Mouse (Mus musculus): ENCODE measurements around the gene Gm2a.
"Not testable (repeated sequence)": the region's sequence is repeated elsewhere in the genome, so short reads cannot be mapped to it uniquely, and the experiment has no call there.

The Gm2a gene

DNA sequence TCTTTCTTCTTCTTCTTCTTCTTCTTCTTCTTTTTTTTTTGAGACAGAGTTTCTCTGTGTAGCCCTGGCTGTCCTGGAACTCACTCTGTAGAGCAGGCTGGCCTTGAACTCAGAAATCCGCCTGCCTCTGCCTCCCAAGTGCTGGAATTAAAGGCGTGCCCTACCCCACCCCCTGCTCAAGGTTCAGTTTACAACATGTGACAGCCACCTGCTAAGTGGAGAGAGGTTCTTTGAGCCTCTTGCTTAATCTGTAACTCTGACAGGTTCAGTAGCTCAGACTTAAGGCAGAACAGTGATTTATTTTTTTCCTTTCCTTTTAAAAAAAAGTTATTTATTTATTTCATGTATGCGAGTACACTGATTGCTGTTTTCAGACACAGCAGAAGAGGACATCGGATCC is 1.6 kb upstream of the Gm2a start:
- DNase-seq (ENCODE audit: extremely low read depth, insufficient read length, low spot score): not testable (repeated sequence)

DNA sequence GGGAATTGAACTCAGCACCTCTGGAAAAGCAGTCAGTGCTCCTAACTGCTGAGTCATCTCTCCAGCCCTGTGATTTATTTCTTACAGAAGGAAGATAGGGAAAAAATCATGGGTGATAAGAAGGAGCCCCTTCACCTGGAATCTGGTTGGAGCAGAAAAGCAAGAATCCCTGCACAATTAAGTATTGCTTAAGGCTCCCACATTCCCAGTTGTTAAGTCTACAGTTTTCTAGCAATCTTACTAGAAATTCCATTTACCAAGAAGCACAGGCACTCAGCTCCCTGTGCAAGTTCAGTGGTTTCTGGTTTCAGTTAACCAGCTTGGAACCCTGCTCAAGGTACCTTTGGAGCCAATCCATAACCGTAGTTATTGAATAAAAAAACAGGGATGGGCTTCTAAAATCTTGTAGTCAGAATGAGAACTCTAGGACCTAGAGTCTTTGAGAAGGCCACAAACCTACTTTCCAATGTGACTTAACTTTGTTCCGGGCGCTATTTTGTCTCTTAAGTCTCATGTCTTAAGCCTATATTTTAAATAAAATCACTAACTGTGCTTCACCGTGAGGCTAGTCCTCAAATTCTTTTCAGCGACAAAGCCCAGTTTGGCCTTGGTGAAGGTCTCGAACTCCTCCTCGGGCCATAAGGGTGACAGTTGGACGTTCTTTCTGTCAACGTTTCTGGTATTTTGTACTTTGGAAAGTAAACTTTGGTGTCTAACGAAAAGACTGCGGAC is 1.0 kb upstream of the Gm2a start:
- DNase-seq (ENCODE audit: extremely low read depth, insufficient read length, low spot score): no peak

DNA sequence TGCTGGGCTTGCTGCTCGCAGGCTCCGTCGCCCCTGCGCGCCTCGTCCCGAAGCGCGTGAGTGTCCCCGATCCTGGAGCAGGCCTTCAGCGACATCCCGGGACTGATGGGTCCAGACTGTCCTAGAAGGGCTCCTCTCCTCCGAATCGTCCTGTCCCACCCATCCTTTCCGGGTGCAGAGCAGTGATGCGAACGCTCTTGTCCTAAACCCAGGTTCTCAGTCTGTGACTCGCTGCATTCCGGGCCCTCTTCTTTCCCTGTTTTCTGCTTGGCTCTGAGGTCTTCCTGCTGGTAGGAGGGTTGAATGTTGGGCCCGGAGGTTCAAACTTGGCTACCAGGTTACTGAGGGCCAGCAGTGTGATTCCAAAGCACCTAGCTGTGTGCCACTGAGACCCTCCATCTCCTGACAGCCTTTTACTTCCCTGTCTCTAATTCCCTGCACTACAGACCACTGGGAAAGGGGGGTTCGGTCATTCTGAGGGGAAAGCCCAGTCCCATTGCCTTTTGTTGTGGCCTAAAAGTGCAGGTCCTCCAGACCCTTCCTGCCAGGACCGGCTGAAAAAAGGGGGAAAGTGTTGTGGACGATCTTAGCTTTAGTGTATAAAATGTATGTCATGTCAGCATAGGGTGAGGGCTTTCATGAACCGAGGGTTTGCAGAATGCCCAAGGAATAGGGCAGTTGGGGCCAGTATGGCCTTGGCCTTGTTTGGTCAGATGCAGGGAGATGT is 437 bp downstream of the Gm2a start:
- no peak for DNase-seq (ENCODE audit: extremely low read depth, insufficient read length, low spot score)

DNA sequence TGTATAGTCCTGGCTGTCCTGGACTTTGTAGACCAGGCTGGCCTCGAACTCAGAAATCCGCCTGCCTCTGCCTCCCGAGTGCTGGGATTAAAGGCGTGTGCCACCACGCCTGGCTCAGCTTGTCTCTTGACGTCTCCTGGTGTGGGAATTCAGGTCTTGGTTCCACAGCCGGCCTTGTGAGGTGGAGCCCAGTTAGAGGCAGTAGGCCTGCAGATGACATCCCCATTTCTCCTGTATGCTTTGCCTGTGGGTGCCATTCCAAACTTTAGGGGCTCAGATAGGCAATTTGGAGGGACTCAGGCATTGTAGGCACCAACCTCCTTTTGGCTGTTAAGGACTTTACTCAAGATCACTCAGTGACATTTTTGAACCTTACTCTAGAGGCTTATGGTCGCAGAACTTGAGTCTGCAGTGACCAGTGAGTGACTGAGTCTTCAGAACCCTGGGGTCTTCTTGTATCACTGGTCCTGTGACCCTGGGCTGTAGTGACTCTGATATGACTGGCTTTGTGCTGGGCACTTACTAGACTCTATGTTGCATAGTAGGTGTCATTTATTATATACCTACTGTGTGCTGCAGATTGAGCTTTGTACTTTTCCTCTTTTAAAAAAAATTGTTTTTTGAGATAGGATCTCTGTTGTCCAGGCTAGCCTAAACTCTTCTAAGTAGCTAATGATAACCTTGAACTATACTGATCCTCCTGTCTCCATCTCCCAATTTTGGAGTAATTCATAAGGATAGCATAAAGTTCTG is 1.3 kb downstream of the Gm2a start:
- no peak for DNase-seq (ENCODE audit: extremely low read depth, insufficient read length, low spot score)

DNA sequence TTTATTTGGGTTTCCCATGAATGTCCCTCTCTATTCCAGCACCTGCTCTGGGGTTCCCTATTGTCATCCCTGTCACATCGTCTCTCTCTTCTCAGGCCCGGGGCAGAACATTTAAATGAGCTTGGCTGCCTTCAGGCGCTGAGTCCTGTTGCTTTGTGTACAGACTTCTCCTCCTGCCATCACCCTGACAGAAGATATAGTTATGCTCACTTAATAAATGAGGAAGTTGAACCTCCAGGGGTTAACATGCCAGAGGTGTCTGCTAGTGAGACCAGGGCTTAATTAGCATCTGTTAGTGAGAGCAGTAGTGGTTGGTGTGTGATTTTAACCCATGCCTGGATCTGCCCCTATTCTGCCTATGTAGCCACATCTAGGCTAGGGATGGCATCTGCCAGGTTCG is 2.0 kb downstream of the Gm2a start:
- DNase-seq (ENCODE audit: extremely low read depth, insufficient read length, low spot score): no peak

DNA sequence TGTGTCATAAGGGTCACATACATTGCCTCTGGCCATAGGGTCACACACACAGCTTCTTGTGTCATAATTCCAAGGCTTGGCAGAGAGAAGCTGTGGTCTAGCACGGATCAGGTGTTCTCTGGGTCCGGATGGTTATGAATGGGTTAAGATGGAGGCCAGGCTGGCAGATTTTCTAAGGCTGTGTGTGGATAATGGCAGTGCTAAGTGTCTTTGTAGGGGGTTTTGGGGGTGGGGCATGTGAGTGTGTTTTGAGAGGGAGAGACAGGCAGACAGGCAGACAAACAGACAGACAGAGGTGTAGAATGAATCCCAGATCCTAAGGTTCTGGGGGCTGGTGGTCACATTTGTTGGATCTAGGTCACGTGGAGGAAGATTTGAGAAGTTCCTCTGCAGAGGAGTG is 4.1 kb downstream of the Gm2a start:
- no peak for DNase-seq (ENCODE audit: extremely low read depth, insufficient read length, low spot score)

DNA sequence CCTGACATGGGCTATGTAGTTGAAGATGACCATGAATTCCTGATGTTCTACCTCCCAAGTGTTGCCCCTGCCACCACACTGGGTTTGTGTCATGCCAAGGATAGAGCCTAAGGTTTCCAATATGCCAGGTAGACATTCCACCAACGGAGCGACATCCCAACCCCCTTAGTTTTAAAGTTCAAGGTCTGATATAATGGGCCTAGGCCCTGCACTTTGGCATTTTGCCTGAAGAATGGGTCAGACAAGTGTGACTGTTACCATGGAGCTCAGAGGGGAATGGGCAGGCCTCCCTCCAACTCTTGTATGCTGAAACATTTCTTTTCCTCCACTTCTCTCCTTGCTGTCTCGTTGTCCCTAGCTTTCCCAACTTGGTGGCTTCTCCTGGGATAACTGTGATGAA is 5.3 kb downstream of the Gm2a start:
- no peak for DNase-seq (ENCODE audit: extremely low read depth, insufficient read length, low spot score)

DNA sequence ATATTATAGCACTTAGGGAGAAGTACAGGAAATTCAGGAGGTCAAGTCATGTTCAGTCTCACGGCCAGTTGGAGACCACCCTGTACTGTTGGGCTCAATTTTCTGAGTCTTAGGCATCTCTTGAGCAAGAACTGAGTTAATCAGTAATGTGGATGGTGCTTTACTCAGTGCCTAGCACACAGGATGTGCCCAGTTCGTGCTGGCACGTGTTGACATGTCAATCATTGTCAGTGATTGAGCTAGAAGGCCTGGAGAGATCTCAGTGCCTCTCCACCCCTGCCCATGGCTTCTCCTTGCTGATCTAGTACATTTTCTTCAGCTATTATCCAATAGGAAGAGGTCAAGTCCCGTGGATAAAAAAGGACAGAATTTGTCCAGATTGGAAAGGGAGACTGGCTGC is 7.5 kb downstream of the Gm2a start:
- DNase-seq (ENCODE audit: extremely low read depth, insufficient read length, low spot score): no peak

DNA sequence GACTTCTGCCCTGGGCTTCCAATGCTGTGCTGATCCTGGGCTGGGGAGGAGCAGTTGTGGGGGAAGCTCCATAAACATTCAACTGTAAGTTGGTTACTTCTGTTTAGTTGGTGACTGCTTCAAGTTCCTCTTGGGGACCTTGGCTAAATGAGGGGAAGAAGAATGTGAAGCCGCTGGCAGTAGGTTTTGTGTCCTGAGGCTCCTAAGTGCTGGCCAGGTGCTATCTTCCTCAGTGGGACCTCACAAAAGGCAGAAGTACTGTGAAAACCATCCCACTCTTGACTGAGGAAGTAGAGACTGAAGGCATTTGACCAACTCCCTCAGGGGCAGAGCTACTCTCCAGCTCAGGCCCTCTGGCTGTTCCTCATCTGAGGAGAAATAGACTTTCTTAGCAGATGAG is 8.7 kb downstream of the Gm2a start:
- DNase-seq (ENCODE audit: extremely low read depth, insufficient read length, low spot score): no peak

DNA sequence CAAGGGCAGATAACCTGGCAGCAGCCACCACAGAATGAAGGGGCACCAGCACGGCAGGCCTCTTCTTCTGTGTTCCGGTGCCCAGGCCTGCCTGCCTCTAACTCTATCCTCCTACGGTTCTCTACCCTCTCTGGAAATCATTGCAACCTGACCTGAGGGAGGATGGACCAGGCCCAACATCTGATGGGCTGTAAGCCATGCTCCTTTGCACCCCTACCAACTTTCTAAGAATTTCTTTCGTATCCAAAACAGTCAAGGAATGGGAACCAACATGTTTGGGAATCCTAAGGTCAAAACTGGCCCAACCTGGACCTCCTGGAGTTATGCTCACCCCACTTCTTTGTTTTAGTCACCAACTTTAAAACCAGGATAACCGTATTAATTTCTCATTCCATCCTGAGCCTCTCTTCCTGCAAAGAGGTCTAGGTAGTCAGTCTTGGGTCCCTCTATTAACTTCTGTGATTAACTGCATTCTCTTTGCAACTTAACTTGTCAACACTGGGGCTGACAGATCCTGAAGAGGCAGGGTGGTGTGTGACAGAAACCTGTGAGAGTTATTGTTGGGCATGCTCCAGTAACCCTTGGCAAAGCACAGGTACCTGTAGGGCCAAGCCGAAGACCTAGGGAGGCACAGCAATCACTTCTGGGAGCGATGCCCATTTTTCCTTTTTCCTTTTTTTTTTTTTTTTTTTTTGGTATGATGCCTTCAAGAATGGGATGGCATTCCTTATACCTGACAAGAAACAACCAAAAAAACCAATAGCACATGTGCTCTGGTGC is 11.8 kb downstream of the Gm2a start:
- DNase-seq (ENCODE audit: extremely low read depth, insufficient read length, low spot score): no peak

DNA sequence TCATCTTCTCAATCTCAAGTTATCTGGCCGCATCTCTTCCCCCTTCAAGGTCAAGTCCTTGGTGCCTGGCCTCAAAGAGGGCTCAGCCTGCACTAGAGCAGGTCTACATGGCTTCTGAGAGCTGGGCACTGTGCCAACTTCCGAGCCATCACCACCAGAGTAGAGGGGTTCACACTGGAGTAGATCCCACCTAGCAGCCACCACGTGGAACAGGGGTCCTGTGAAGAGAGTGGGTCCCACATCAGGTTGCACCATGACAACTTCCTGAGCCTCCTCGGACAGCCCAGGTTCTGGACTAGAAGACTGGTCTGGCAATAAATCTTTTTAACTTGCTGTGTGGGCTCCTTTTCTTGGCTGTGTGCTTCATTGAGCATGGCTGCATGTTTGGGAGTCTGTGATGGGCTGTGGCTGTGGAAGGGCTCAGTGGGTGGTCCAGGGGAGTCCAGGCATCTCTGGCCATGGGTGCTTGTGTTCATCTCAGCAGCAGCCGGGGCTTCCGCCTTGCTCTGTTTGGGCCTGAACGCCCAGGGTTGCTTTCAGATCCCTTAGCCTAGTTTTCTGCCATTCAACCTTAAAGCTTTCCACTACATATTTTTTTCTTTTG is 12.8 kb downstream of the Gm2a start:
- DNase-seq (ENCODE audit: extremely low read depth, insufficient read length, low spot score): no peak

DNA sequence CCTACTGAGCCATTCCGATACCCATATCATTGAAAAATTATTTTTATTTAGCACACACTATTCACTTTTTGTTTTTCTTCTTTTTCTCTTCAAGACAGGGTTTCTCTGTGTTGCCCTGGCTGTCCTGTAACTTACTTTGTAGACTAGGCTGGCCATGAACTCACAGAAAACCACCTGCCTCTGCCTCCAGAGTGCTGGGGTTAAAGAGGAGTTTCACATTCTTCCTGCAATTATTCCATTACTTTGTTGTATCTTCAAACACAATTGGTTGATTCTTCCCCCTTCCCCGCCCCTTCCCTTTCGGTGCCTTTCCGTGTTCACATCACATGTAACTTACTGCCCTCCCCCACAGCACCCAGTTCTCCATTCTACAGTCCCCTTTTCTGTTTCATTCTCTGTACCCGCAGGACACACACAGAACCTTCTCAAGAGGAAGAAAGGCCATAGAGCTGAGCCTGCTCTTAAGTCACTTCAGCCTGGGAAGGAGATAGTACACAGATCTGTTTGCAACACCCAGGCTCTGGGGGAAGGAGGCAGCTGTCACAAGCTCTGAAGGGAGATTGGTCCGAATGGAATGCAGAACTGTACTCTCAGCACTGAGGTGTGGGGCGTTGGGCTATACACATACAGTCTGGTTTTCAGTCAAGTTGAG is 15.4 kb downstream of the Gm2a start:
- DNase-seq (ENCODE audit: extremely low read depth, insufficient read length, low spot score): no peak

DNA sequence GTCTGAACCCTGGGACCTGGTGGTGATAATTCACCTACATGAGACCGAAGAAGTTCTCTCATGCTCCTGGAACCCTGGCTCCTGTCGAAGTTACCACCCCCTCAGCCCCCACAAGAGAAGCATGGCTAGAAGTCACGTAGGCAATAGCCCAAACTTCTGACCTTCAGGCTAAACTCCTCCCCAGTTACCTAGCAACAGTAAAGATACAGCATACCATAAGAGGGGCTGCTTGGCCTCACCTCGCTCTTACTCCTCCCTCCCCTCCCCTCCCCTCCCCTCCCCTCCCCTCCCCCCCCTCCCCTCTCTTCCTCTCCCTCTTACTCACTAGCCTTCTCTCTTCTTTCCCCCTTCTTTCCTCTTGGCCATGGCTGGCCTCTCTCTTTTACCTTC is 15.9 kb downstream of the Gm2a start:
- not testable (repeated sequence) for DNase-seq (ENCODE audit: extremely low read depth, insufficient read length, low spot score)

DNA sequence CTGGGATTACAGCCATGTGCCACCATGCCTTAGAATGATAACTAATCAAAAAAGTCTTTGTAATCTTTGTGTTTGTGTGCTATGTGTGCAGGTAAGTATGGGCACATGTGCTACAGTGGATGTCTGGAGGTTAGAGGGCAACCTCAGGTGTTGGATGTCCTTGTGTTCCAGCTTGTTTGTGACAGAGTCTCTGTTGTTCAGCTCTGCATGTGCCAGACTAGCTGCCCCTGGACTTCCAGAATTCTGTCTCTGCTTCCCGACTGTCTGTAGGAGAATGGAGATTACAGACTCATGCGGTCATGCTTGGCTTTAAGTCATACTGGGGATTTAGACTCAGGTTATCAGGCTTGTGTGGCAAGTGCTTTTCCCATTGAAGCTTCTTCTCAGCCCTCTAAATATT is 16.4 kb downstream of the Gm2a start:
- no peak for DNase-seq (ENCODE audit: extremely low read depth, insufficient read length, low spot score)

DNA sequence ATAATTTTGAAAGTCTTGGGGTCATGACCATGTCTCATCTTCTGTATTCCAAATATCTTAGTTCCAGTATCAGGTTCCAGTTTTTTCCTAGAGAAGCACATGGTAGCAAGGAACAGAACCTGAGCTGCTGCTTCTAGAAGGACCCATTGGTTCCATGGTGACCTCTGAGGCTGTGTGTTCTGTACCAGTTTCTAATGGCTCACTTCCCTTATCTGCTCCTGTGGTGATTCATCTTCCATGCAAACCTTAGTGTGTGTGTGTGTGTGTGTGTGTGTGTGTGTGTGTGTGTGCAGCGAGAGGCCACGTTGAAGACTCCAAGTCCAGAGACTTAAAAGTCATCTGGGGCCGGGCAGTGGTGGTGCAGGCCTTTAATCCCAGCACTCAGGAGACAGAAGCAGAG is 18.1 kb downstream of the Gm2a start:
- no peak for DNase-seq (ENCODE audit: extremely low read depth, insufficient read length, low spot score)

DNA sequence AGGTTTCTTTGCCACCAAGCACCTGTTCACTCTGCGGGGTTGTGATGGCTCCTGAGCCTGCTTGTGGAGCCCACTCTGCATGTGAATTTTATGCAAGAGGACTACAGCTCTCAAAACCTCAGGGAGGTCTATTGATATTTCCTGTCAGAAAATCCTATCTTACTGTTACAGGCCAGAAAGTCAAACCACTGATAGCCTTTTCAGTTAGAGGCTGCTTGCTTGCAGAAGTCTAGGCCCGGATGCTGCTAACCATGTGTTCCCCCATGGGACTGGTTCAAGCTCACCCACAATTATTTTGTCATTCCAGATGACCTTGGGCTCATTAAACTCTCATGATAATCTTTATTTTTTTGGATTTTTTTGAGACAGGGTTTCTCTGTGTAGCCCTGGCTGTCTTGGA is 19.1 kb downstream of the Gm2a start:
- no peak for DNase-seq (ENCODE audit: extremely low read depth, insufficient read length, low spot score)

DNA sequence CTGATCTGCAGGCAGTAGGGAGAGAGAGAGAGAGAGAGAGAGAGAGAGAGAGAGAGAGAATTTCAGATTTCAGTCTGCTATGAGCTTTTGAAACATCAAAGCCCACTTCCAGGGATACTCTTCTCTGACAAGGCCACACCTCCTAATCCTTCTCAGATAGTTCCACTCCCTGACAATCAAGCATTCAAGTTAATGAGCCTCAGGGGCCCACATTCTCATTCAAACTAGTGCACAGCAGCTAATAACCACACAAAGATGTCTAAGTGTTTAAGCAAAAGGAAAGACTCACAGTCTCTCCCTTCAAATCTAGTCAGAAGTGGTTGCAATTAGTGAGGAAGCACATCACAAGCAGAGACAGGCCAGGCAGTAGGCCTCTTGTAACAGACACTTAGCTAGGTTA is 22.4 kb downstream of the Gm2a start:
- no peak for DNase-seq (ENCODE audit: extremely low read depth, insufficient read length, low spot score)

DNA sequence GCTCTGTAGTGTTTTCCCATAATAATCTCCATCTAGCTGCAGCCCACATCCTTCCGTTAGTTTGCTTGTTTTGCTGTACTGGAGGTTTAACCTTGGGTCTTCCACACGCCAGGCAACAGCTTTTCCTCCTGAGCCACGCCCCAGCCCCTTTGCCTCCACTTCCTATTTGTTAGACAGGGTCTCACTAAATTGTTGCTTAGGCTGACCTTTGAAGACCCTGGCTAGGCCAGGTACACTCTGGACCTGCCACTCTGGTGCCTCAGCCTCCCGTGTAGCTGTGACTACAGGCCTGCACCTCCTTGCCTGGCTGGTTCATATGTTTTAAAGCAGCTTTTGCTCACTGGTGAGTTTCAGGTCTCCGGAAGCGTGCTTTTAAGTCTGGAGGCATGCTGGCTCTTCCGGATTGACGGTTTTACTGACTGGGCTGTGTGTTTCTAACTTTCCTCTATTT is 22.9 kb downstream of the Gm2a start:
- DNase-seq (ENCODE audit: extremely low read depth, insufficient read length, low spot score): no peak

DNA sequence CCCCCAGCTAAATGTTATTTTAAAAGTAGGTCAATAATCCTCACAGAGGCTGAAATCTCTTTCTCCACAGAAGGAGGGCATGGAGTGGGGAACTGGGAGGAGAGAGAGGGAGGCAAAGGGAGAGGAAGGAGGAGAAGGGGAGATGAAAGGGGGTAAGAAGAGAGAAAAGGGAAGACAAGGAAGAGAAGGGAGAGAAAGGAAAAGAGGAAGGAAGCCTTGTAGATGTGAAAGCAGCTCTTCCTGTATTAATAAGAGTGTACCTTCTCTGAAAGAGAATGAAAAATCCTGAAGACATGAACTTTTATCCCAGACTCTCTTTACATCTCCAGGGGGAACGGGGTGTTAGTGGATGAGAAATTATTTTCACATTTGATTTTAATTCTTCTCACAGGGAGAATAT is 23.5 kb downstream of the Gm2a start:
- DNase-seq (ENCODE audit: extremely low read depth, insufficient read length, low spot score): no peak

DNA sequence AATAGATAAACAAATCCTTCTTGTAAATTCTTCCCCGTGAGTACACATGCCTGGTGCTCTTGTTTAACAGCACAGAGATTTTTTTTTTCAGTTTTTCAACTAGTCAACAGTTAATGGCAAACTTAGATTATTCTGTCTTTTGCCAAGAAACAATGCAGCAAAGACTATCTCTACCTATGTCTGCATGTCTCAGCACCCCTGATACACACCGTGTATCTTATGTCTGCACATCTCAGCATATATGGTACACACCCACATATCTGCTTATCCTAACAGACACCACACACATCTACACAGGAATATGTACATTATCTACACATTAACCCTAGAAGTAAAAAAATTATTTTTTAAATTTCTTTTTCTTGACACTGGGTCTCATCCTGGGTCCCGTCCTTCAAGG is 28.7 kb downstream of the Gm2a start:
- DNase-seq (ENCODE audit: extremely low read depth, insufficient read length, low spot score): no peak
